15 mouse cellular contexts compared by ENCODE assay signal in genomic region chr1:125755335-125755996, GRCm38 (mm10).
A peak's percentile ranks its signal among the peaks of the same experiment; 100 is the strongest.
DNase-seq lines count a peak whose midpoint lies in the region; ATAC-seq and TF ChIP-seq lines count a peak whose summit lies in the region.
"Had no signal": no experiment of that assay in that cellular context is flagged by ENCODE, and none has a peak within 500 bp of the region (broad histone marks: within the 10 kb centered on the region; RNA-seq: fewer than 3 reads in every experiment).

No protein-coding gene starts in this region.

- no peaks in the 10 kb centered on the region for H3K9me3 ChIP-seq in intestine, embryonic 16.5 days (ENCODE audit: control insufficient read depth, low read length)
- H3K9me3 ChIP-seq in stomach, embryonic 15.5 days = no peaks in the 10 kb centered on the region
- H3K9me3 ChIP-seq in midbrain, embryonic 11.5 days (ENCODE audit: control insufficient read depth, low read length) = no peaks in the 10 kb centered on the region
- H3K9me3 ChIP-seq: liver, embryonic 12.5 days; midbrain, embryonic 10.5 days had no signal

- no peaks in the 10 kb centered on the region for H3K36me3 ChIP-seq in intestine, embryonic 16.5 days (ENCODE audit: control insufficient read depth, insufficient read depth, low read length)
- no peaks in the 10 kb centered on the region for H3K36me3 ChIP-seq in stomach, embryonic 15.5 days
- no peaks in the 10 kb centered on the region for H3K36me3 ChIP-seq in midbrain, embryonic 11.5 days (ENCODE audit: control insufficient read depth, insufficient read depth, low read length)
- H3K36me3 ChIP-seq: liver, embryonic 12.5 days; midbrain, embryonic 10.5 days had no signal

- no peak overlapping the region for H3K4me2 ChIP-seq in intestine, embryonic 16.5 days (ENCODE audit: low read depth, low read length)
- H3K4me2 ChIP-seq in stomach, embryonic 15.5 days = no peak overlapping the region
- no peak overlapping the region for H3K4me2 ChIP-seq in midbrain, embryonic 11.5 days
- H3K4me2 ChIP-seq: liver, embryonic 12.5 days had no signal

- no peaks in the 10 kb centered on the region for H3K4me1 ChIP-seq in intestine, embryonic 16.5 days (ENCODE audit: control insufficient read depth, insufficient read depth, low read length)
- no peaks in the 10 kb centered on the region; the same call in 1 of the 2 replicates for H3K4me1 ChIP-seq in lung, adult 2 months (ENCODE audit: control insufficient read depth, insufficient read depth, low read length)
- peaks cover 4% of the 10 kb centered on the region for H3K4me1 ChIP-seq in stomach, embryonic 15.5 days
- no peaks in the 10 kb centered on the region for H3K4me1 ChIP-seq in midbrain, embryonic 11.5 days (ENCODE audit: control insufficient read depth, insufficient read depth, low read length)
- H3K4me1 ChIP-seq: liver, embryonic 12.5 days; midbrain, embryonic 10.5 days had no signal

- TF ChIP-seq POLR2A in lung, adult 2 months (IDR thresholded peaks at IDR 0.05; ENCODE audit: borderline replicate concordance, extremely low read depth, low read depth, low read length) = no peak

- H3K27me3 ChIP-seq in intestine, embryonic 16.5 days (replicated peaks; ENCODE audit: control insufficient read depth, insufficient read depth, low read length) = no peaks in the 10 kb centered on the region
- no peaks in the 10 kb centered on the region for H3K27me3 ChIP-seq in stomach, embryonic 15.5 days (replicated peaks)
- H3K27me3 ChIP-seq in midbrain, embryonic 11.5 days (ENCODE audit: control insufficient read depth, insufficient read depth, low read length) = no peaks in the 10 kb centered on the region
- H3K27me3 ChIP-seq: liver, embryonic 12.5 days; Patski had no signal

- peak; percentile 9 to 25 for DNase-seq in kidney, adult 8-10 months
- peak; percentile 30 for DNase-seq in lung, adult 2 months
- DNase-seq in midbrain, embryonic 11.5 days (ENCODE audit: low spot score, missing footprints) = no peak
- no peak for DNase-seq in layer of hippocampus, postnatal 14 days (ENCODE audit: low spot score in 2 of 2)
- DNase-seq: cerebellum, adult 2 months; heart, adult 18-20 months; heart, postnatal 10 days; thymus, adult 18-20 months had no signal

- no peak overlapping the region for H3K27ac ChIP-seq in intestine, embryonic 16.5 days (ENCODE audit: low read length)
- no peak overlapping the region for H3K27ac ChIP-seq in stomach, embryonic 15.5 days
- no peak overlapping the region for H3K27ac ChIP-seq in midbrain, embryonic 11.5 days (ENCODE audit: low read depth, low read length)
- H3K27ac ChIP-seq: kidney, postnatal 0 days; liver, embryonic 12.5 days; midbrain, embryonic 10.5 days had no signal

- H3K9ac ChIP-seq in intestine, embryonic 16.5 days (ENCODE audit: low read depth, low read length) = no peak overlapping the region
- no peak overlapping the region for H3K9ac ChIP-seq in stomach, embryonic 15.5 days
- no peak overlapping the region for H3K9ac ChIP-seq in midbrain, embryonic 11.5 days (ENCODE audit: low read length)
- H3K9ac ChIP-seq: liver, embryonic 12.5 days had no signal

- no peak overlapping the region for H3K4me3 ChIP-seq in intestine, embryonic 16.5 days (ENCODE audit: low read length)
- H3K4me3 ChIP-seq in lung, adult 2 months (replicated peaks; ENCODE audit: extremely low read depth, low read depth, low read length) = no peak overlapping the region
- H3K4me3 ChIP-seq in stomach, embryonic 15.5 days (replicated peaks) = no peak overlapping the region
- H3K4me3 ChIP-seq in midbrain, embryonic 11.5 days (ENCODE audit: low read depth, low read length) = no peak overlapping the region
- H3K4me3 ChIP-seq: liver, embryonic 12.5 days; midbrain, embryonic 10.5 days had no signal

- ATAC-seq in intestine, embryonic 16.5 days = peak; percentile 58; the same call in 1 of the 2 replicates
- peak; percentile 81 for ATAC-seq in stomach, embryonic 15.5 days (ENCODE audit: insufficient read depth, low FRiP score, low read depth)
- no peak for ATAC-seq in midbrain, embryonic 11.5 days (ENCODE audit: low FRiP score)
- no peak for ATAC-seq in erythroblast, adult 5-6 weeks (replicated peaks; ENCODE audit: low FRiP score, poor library complexity, severe bottlenecking)
- ATAC-seq: liver, embryonic 12.5 days; Patski had no signal

- 75% methylated on average over 4 of the region's 4 CpGs for WGBS in intestine, embryonic 16.5 days
- WGBS in lung, adult 2 months = 71% methylated on average over 4 of the region's 4 CpGs
- WGBS in stomach, embryonic 15.5 days = 68% methylated on average over 4 of the region's 4 CpGs
- 85% methylated on average over 4 of the region's 4 CpGs for WGBS in midbrain, embryonic 11.5 days

- TF ChIP-seq CTCF in lung, adult 2 months (IDR thresholded peaks at IDR 0.05; ENCODE audit: insufficient read depth, low read length) = no peak

Comparison
In these comparisons a context has a peak if more than half of its experiments do, and no peak if none do; other contexts are left out.
1. ATAC-seq: peak in intestine, embryonic 16.5 days (single experiment) and stomach, embryonic 15.5 days (single experiment); none in midbrain, embryonic 11.5 days (single experiment) and erythroblast, adult 5-6 weeks (single experiment).
2. DNase-seq: peak in kidney, adult 8-10 months (2 of 2) and lung, adult 2 months (single experiment); none in midbrain, embryonic 11.5 days (single experiment) and layer of hippocampus, postnatal 14 days (0 of 2).